Mouse (Mus musculus): ENCODE data around the gene Gm30191. TPM values are rescaled to one million over a fixed set of nuclear protein-coding genes. Genes with fewer than 3 reads are reported as not detected.
"Not testable (repeated sequence)": the region's sequence is repeated elsewhere in the genome, so short reads cannot be mapped to it uniquely, and the experiment has no call there.

Gene Gm30191
- total RNA-seq, 4 experiments from 2014 or later, result not detected

GRCm38 (mm10) chr4:134286226-134287167 is 39.8 kb downstream of the Gm30191 start:
- DNase-seq (ENCODE audit: low spot score in 2 of 2), result peak in 1 of 2 experiments; percentile 17

GRCm38 (mm10) chr4:134287168-134287564 is 40.4 kb downstream of the Gm30191 start:
- peak; percentile 86 to 94 for DNase-seq (ENCODE audit: low spot score in 2 of 2)

- DNase-seq (ENCODE audit: low spot score in 2 of 2), result peak; percentile 45 to 63
Measured at GRCm38 (mm10) chr4:134287575-134288025, 40.9 kb downstream of the Gm30191 start, which contains the start of gene Pdik1l. Gene Pdik1l, minus strand, starts transcription at chr4:134287895.

GRCm38 (mm10) chr4:134288397-134289256 is 41.9 kb downstream of the Gm30191 start:
- DNase-seq (ENCODE audit: low spot score in 2 of 2), result no peak

- peak in 1 of 2 experiments; percentile 60 for DNase-seq (ENCODE audit: low spot score in 2 of 2)
Measured at GRCm38 (mm10) chr4:134292067-134292466, 45.3 kb downstream of the Gm30191 start.

GRCm38 (mm10) chr4:134293061-134293691 is 46.4 kb downstream of the Gm30191 start:
- no peak for DNase-seq (ENCODE audit: low spot score in 2 of 2)

GRCm38 (mm10) chr4:134293692-134294163 is 47.0 kb downstream of the Gm30191 start:
- no peak for DNase-seq (ENCODE audit: low spot score in 2 of 2)

GRCm38 (mm10) chr4:134296096-134296495 is 49.4 kb downstream of the Gm30191 start:
- not testable (repeated sequence) for DNase-seq (ENCODE audit: low spot score in 2 of 2)

GRCm38 (mm10) chr4:134296523-134296922 is 49.8 kb downstream of the Gm30191 start:
- no peak for DNase-seq (ENCODE audit: low spot score in 2 of 2)

- no peak for DNase-seq (ENCODE audit: low spot score in 2 of 2)
Measured at GRCm38 (mm10) chr4:134297369-134297768, 50.6 kb downstream of the Gm30191 start.

GRCm38 (mm10) chr4:134298626-134299497 is 52.1 kb downstream of the Gm30191 start:
- no peak for DNase-seq (ENCODE audit: low spot score in 2 of 2)

- no peak for DNase-seq (ENCODE audit: low spot score in 2 of 2)
Measured at GRCm38 (mm10) chr4:134299498-134299810, 52.7 kb downstream of the Gm30191 start.

Other genes starting within 250 kb of the Gm30191 start
- gene Dhdds, start 246.0 kb upstream of the Gm30191 start, total RNA-seq (2022), result 10 to 100 TPM; 63.0 to 67.7 (median 66.5) TPM
- gene Lin28a, start 228.1 kb upstream of the Gm30191 start, total RNA-seq (2022), result not detected
- not detected for gene Zfp683, start 193.1 kb upstream of the Gm30191 start, total RNA-seq (2022)
- 1 to 10 TPM in 3 of 4 experiments, under 1 TPM in 1; 0.54 to 6.4 (median 3.7) TPM for gene Crybg2, start 186.1 kb upstream of the Gm30191 start, total RNA-seq (2022)
- gene Cd52, start 151.9 kb upstream of the Gm30191 start, total RNA-seq (2022), result 10 to 100 TPM in 2 of 4 experiments, 1 to 10 TPM in 2; 1.2 to 52.4 (median 18.2) TPM
- 10 to 100 TPM; 34.7 to 39.5 (median 35.6) TPM for gene Ubxn11, start 144.4 kb upstream of the Gm30191 start, total RNA-seq (2022)
- 100 to 1,000 TPM; 185 to 289 (median 252) TPM for gene Sh3bgrl3, start 118.1 kb upstream of the Gm30191 start, total RNA-seq (2022)
- gene Cep85, start 59.8 kb upstream of the Gm30191 start, total RNA-seq (2022), result 10 to 100 TPM; 16.6 to 19.8 (median 18.6) TPM
- gene Gm7534, start 43.9 kb upstream of the Gm30191 start, total RNA-seq (2022), result not detected
- under 1 TPM in 1 of 4 experiments, not detected in 3; 0.31 TPM for gene Catsper4, start 19.6 kb upstream of the Gm30191 start, total RNA-seq (2022)
- gene Cnksr1, start 8.5 kb upstream of the Gm30191 start, total RNA-seq (2022), result under 1 TPM; 0.51 to 0.89 (median 0.79) TPM
- not detected for gene E130218I03Rik, start 3.3 kb upstream of the Gm30191 start, total RNA-seq (2022)
- gene Zfp593, start 1.3 kb upstream of the Gm30191 start, total RNA-seq (2022), result 10 to 100 TPM in 3 of 4 experiments, 1 to 10 TPM in 1; 9.7 to 11.6 (median 11.2) TPM
- 1 to 10 TPM; 3.3 to 4.8 (median 3.5) TPM for gene Grrp1, start 7.2 kb downstream of the Gm30191 start, total RNA-seq (2022)
- gene Pdik1l, start 41.0 kb downstream of the Gm30191 start, total RNA-seq (2022), result 10 to 100 TPM; 14.1 to 20.7 (median 18.6) TPM
- not detected for gene Trim63, start 68.2 kb downstream of the Gm30191 start, total RNA-seq (2022)
- gene Slc30a2, start 96.2 kb downstream of the Gm30191 start, total RNA-seq (2022), result under 1 TPM in 1 of 4 experiments, not detected in 3; 0.49 TPM
- 10 to 100 TPM; 36.5 to 47.8 (median 42.9) TPM for gene Extl1, start 136.9 kb downstream of the Gm30191 start, total RNA-seq (2022)
- gene Pafah2, start 149.4 kb downstream of the Gm30191 start, total RNA-seq (2022), result 10 to 100 TPM in 1 of 4 experiments, 1 to 10 TPM in 3; 5.5 to 10.5 (median 8.5) TPM
- gene Stmn1, start 221.4 kb downstream of the Gm30191 start, total RNA-seq (2022), result 100 to 1,000 TPM; 367 to 422 (median 391) TPM
- gene Paqr7, start 249.8 kb downstream of the Gm30191 start, total RNA-seq (2022), result 10 to 100 TPM; 55.4 to 75.1 (median 63.4) TPM